Mouse (Mus musculus) bone marrow, adult 2 months (tissue): Measurements from ENCODE around the gene Luc7l3. TPM values are rescaled to one million over a fixed set of nuclear protein-coding genes. Genes with fewer than 3 reads are reported as not detected.
A peak's percentile ranks its signal among the peaks of the same experiment; 100 is the strongest.

Experiments
- H3K27ac ChIP-seq: fragments of 200-500 bp; 2 replicates; pipeline ENCODE4 v1.5.1; 2012; ENCODE audit warnings: low read depth, mild to moderate bottlenecking, control low read depth, inconsistent platforms, low read length; ENCODE audit not compliant: control insufficient read depth, poor library complexity, insufficient read depth
- H3K4me1 ChIP-seq: fragments of 200-500 bp; 2 replicates; pipeline ENCODE4 v1.6.1; 2011; ENCODE audit warnings: low read length; ENCODE audit not compliant: control insufficient read depth, insufficient read depth
- H3K4me3 ChIP-seq: fragments of 200-500 bp; replicated peaks from 2 replicates; pipeline ENCODE3; 2011; ENCODE audit warnings: mild to moderate bottlenecking, low read depth, low read length, control low read depth; ENCODE audit not compliant: control insufficient read depth
- CTCF ChIP-seq: fragments of 200-500 bp; IDR thresholded peaks from 2 replicates; pipeline ENCODE4 v1.5.1; 2011; ENCODE audit warnings: low read length, control low read depth; ENCODE audit not compliant: control insufficient read depth, insufficient read depth
- POLR2A ChIP-seq: fragments of 200-500 bp; IDR thresholded peaks from 2 replicates; pipeline ENCODE4 v1.6.1; 2011; ENCODE audit warnings: low read depth, mild to moderate bottlenecking, control low read depth, low read length, borderline replicate concordance; ENCODE audit not compliant: control insufficient read depth
- WGBS: fragments of 180-500 bp; shearing (Covaris S2); methylation state at CpG from one replicate; pipeline ENCODE4 v1.1.7; 2018; 5-methylcytosine and 5-hydroxymethylcytosine counted together
- polyA plus RNA-seq: library from polyadenylated mRNA; stranded (reverse); fragments of >200 nt; gene quantifications from 2 replicates; pipeline ENCODE4 v1.2.4, GENCODE M21; 2011; ENCODE audit warnings: low replicate concordance; ENCODE audit not compliant: missing spikeins, insufficient read depth, insufficient read length

The Luc7l3 gene
- polyA plus RNA-seq, 1 experiment: 213 TPM

DNA sequence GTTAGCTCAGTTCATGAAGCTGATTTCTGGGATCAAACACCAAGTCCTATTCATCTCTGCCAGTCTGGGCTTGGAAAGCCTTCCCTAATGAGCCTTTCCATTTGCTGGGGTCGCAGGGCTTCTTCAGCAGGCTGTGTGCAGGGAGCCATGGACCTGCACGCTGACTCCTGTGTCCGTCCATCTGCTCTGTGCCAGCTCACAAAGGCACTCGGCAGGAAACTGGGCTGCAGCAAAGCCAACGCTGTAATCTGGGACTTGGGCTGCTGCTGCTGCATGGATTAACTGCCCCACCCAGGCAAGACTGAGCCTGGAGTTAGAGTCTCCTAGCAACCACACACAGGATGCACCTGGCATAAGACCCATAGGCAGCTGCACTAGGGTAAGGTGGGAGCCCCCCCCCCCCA is 22.2 kb upstream of the Luc7l3 start:
- 65% methylated on average over 5 of the region's 5 CpGs for WGBS
- H3K4me3 ChIP-seq: no peak overlapping the region
- TF ChIP-seq CTCF (no peak), POLR2A (no peak)
- H3K27ac ChIP-seq: no peak overlapping the region
- H3K4me1 ChIP-seq: no peaks in the 10 kb centered on the region

DNA sequence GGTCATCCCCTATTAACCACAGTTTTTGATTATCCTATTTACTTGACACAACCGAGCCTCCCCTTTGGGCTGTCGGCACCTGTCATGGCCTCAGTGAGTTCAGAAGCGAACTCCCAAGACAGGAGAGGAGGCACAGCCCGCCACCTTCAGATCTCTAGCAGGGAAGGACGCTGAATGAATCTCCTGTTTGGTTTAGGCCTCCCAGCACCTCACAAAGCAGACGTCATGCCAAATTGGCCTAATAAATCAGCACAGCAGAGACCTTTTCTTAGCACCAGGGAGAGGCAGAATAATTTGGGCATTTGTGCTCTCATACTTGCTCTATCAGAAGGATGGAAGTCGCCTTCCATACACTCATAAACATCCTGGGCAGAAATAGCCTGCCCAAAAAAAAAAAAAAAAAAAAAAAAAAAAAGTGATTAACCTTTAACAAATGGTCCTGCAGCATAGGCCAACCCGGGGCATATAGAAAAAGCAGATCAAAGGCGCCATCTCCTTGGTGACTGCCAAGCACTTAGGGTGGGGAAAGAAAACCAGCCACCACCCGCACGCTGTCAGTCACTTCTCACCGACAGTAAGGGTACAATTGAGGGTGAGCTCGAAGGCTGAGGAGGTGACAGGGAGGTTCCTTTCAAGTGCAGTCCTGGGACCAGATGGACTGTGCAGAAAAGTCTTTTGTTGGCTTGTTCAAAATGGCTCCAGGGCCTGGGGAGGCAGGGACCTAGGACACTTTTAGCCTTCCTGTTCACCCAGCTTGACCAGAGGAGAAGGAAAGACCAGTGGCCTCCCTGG is 20.5 kb upstream of the Luc7l3 start:
- 68% methylated on average over 13 of the region's 13 CpGs for WGBS
- Histone ChIP-seq H3K27ac (no peak overlapping the region), H3K4me3 (no peak overlapping the region), H3K4me1 (no peaks in the 10 kb centered on the region)
- TF ChIP-seq POLR2A (no peak), CTCF (no peak)

DNA sequence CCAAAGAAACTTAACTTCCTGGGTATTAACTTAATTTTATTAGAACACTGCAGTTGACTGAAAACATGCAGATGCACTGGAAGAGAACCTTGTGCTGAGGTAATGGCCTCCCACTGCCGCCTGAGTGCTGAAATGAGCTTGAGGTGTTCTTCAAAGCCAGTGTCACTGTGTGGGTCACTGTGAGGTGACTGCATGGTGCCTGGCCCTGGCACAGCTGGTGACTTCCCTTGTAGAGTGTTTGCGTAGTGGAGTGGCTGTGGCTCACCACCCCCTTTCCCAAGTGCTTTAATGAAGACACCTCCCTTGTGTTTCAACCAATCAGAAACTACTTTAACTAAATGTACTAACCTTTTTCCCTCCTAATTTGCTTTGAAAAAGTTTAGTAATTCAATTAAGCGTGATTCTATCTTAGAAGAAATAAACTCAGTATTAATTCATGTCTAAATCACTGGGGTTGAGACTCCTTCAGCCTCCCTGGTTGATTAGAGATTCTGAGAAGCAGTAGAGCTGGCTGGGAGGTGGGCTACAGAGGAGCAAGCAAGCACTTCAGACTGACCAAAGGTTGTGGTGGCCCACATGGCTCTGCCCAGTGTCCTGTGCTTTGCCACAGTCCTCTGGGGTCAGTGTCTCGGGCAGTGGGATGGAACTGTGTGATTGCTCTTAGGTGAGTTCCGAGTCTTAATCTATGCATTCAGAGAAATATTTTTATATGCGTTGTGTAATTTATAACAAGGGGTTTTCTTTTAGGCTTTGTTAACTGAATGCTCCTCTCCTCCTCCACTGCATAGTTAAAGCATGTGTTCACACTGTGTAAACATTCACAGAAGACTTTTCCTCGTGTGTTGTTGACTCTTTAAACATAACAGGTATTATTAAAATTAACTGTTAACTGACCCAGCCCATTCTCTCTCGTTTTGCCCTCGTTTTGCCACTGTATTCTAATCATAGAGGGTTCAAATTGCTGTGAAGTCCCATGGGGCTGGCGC is 19.5 kb upstream of the Luc7l3 start:
- no peaks in the 10 kb centered on the region for H3K4me1 ChIP-seq
- H3K27ac ChIP-seq: no peak overlapping the region
- TF ChIP-seq CTCF (no peak), POLR2A (no peak)
- 88% methylated on average over 10 of the region's 10 CpGs for WGBS
- no peak overlapping the region for H3K4me3 ChIP-seq

DNA sequence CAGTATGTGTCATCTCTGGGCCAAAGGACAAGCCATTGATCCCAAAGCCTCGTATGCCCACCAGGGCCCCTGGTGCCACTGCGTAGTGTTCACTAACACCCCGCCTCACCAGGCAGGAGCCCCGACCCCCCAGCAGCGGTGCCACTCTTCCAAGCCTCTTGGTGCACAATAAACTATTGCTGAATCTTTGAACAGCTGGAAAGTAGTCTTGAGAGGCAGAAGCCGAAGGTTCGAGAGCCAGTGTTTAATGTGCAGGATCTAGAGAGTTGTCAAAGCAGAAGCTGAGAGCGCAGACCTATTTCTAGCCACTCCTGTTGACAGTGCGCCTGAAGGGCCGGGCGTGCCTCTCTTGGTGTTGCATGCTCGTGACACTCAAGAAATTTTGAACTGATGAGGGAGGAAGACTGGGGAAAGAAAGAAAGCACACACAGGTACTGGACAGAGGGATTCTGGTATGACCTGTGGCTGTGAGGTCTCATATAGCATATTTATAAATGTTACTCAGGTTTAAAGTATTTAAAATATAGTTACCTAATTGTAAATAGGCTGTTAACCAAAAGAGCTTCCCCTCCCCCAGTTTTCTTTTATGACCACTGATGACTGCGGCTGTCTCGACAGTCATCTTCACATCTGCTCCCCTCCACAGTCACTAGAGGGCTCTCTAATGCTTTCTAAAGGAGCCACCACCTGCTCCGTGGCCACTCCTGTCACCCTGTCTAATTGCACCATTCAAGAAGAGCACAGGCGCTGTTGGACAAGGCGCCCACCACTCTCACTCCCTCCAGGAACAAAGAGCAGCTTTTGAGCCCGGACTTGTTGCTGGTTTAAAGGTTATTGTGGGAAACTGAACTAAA is 18.2 kb upstream of the Luc7l3 start:
- Histone ChIP-seq H3K4me3 (no peak overlapping the region), H3K4me1 (no peaks in the 10 kb centered on the region), H3K27ac (no peak overlapping the region)
- TF ChIP-seq POLR2A (no peak), CTCF (peak; percentile 66)
- WGBS: 61% methylated on average over 18 of the region's 18 CpGs

DNA sequence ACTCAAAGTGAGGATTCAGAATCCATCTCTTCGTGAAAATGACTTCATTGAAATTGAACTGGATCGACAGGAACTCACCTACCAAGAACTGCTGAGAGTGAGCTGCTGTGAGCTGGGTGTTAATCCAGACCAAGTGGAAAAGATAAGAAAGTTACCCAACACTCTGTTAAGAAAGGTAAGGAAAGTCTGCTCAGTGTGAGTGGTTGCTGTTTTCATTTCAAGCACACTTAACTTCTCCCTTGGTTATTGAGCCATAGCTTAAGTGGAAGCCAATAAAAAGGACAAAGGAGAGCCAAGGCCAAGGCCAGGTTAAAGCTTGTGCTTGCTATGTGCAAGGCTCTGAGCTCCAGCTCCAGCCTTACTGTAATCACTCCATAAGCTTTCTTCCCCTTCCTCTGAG is 16.6 kb upstream of the Luc7l3 start:
- Histone ChIP-seq H3K4me1 (no peaks in the 10 kb centered on the region), H3K27ac (no peak overlapping the region)
- TF ChIP-seq CTCF (no peak), POLR2A (no peak)

DNA sequence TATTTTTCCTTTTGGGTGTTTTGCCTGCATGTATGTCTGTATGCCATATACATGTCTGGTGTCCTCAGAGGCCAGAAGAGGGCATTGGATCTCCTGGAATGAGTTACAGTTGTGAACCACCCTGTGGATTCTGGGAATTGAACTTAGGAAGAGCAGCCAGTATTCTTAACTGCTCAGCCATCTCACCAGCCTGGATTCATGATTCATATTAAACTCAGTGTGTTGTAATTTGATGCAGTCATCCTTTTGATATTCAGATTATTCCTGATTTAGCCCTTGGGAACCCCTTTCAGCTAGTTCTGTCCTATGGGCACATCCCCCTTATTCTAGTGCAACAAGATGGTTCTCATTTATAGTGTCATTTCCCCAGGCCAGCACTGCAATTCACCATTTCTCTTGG is 14.8 kb upstream of the Luc7l3 start:
- Histone ChIP-seq H3K27ac (no peak overlapping the region), H3K4me3 (no peak overlapping the region), H3K4me1 (no peaks in the 10 kb centered on the region)
- TF ChIP-seq CTCF (no peak), POLR2A (no peak)

More for the DNA sequence above, 16.6 kb upstream of the Luc7l3 start:
- no peak overlapping the region for H3K4me3 ChIP-seq
- 85% methylated on average over 2 of the region's 2 CpGs for WGBS

DNA sequence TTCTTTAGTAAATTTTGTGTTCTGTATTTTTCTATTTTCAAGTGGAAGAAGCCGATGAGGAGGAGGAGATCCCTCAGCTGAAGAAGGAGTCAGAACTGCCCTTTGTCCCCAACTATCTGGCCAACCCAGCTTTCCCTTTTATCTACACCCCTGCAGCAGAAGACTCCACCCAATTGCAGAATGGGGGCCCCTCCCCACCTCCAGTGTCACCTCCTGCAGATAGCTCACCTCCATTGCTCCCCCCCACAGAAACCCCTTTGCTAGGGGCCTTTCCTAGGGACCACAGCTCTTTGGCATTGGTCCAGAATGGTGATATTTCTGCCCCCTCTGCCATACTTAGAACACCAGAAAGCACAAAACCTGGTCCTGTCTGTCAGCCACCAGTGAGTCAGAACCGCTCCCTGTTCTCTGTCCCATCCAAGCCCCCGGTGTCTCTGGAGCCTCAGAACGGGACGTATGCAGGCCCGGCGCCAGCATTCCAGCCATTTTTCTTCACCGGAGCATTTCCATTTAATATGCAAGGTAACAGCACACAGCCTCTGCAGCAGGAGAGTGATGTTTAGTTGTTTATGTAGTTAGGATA is 12.7 kb upstream of the Luc7l3 start:
- TF ChIP-seq POLR2A: no peak
- no peak for TF ChIP-seq CTCF
- WGBS: 76% methylated on average over 8 of the region's 8 CpGs
- peak overlapping the region; percentile 10; the same call in 1 of the 2 replicates for H3K27ac ChIP-seq
- no peak overlapping the region for H3K4me3 ChIP-seq
- H3K4me1 ChIP-seq: no peaks in the 10 kb centered on the region; the same call in 1 of the 2 replicates
